Mouse (Mus musculus) layer of hippocampus, adult 8-10 months (tissue): ENCODE measurements at regions not wholly inside any gene's neighbourhood (a gene's known extent, or its start where the extent isn't known, plus 50 kb on each side); places are given as distances from the start of the nearest gene placed in this dataset.

ENCODE experiments used
- DNase-seq, 2 experiments: peaks; one replicate each; pipeline ENCODE4 v3.0.0; 2022; ENCODE audit warnings: low spot score in 2 of 2

GRCm38 (mm10) chr11:79881812-79882211 is 80.4 kb downstream of the Utp6 start:
- no peak for DNase-seq

- no peak for DNase-seq
Measured at GRCm38 (mm10) chr11:79878091-79878490, 84.1 kb downstream of the Utp6 start.

- no peak for DNase-seq
Measured at GRCm38 (mm10) chr11:79877184-79877745, 84.9 kb downstream of the Utp6 start.

GRCm38 (mm10) chr11:79871783-79872628 is 90.2 kb downstream of the Utp6 start:
- DNase-seq: no peak

- DNase-seq: no peak
Measured at GRCm38 (mm10) chr11:79870189-79870588, 92.0 kb downstream of the Utp6 start.

- no peak for DNase-seq
Measured at GRCm38 (mm10) chr11:79869009-79869408, 93.2 kb downstream of the Utp6 start.

- no peak for DNase-seq
Measured at GRCm38 (mm10) chr11:79864836-79865235, 97.4 kb downstream of the Utp6 start.

GRCm38 (mm10) chr11:79863487-79864175 is 98.6 kb downstream of the Utp6 start:
- no peak for DNase-seq

GRCm38 (mm10) chr11:79860611-79861067 is 101.6 kb downstream of the Utp6 start:
- DNase-seq: no peak

- DNase-seq: no peak
Measured at GRCm38 (mm10) chr11:79856376-79856775, 105.8 kb downstream of the Utp6 start.

- DNase-seq: no peak
Measured at GRCm38 (mm10) chr11:79849545-79849944, 112.6 kb downstream of the Utp6 start.

- DNase-seq: no peak
Measured at GRCm38 (mm10) chr11:79844436-79844835, 117.8 kb downstream of the Utp6 start.

- no peak for DNase-seq
Measured at GRCm38 (mm10) chr11:79843021-79843420, 119.2 kb downstream of the Utp6 start.

GRCm38 (mm10) chr11:79839973-79840372 is 122.2 kb downstream of the Utp6 start:
- no peak for DNase-seq

GRCm38 (mm10) chr11:79838051-79838450 is 124.1 kb downstream of the Utp6 start:
- DNase-seq: no peak

GRCm38 (mm10) chr11:79837076-79837990 is 124.9 kb downstream of the Utp6 start:
- no peak for DNase-seq

- no peak for DNase-seq
Measured at GRCm38 (mm10) chr11:79835873-79836272, 126.3 kb downstream of the Utp6 start.

GRCm38 (mm10) chr11:79833817-79834216 is 128.4 kb downstream of the Utp6 start:
- no peak for DNase-seq

- DNase-seq: no peak
Measured at GRCm38 (mm10) chr11:79831591-79832320, 130.4 kb downstream of the Utp6 start.

GRCm38 (mm10) chr11:79830567-79831055 is 131.6 kb downstream of the Utp6 start:
- DNase-seq: no peak
